Mouse (Mus musculus) erythroid progenitor cell, adult 5-6 weeks (primary cell): Measurements from ENCODE around the gene Lin7c. TPM values are rescaled to one million over a fixed set of nuclear protein-coding genes. Genes with fewer than 3 reads are reported as not detected.

Source experiments
- ATAC-seq: replicated peaks from 2 replicates; pipeline ENCODE4 v1.8.0; 2016; ENCODE audit warnings: moderate number of reproducible peaks, mild to moderate bottlenecking, moderate TSS enrichment, inconsistent platforms; ENCODE audit not compliant: poor library complexity, low FRiP score, severe bottlenecking
- total RNA-seq, 2 experiments: library from RNA; stranded (forward) in 1 of 2; stranded (reverse) in 1 of 2; fragments of 150-400 nt in 1 of 2; fragments of 186-747, 209-891 nt in 1 of 2; gene quantifications; 2 replicates each; pipeline versions ENCODE4 v1.2.3 to v1.2.4; 2015 to 2017; ENCODE audit warnings: low replicate concordance in 2 of 2

Gene Lin7c
- total RNA-seq, 2 experiments from 2014 or later, result 28.1 to 29.7 TPM

DNA sequence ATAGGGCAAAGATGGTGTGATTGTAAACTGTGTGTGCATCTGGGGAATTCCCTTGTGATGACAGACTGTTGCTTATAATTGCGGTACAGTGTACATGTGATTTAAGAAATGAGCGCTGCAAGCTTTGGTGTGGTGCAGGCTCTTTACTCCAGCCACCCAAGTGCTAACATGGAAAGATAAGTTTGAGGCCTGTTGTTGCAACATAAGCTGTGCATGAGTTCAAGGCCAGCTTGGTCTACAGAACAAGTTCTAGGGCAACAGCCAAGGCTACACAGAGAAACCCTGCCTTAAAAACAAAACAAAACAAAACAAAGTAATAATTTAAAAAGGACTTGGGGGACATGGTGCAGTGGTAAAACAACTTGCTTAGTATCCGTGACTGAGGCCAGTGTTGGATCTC lies 44.5 kb downstream of the Lin7c start:
- no peak for ATAC-seq

GRCm38 (mm10) chr2:109935754-109936409 lies 45.2 kb downstream of the Lin7c start:
- ATAC-seq, result no peak

DNA sequence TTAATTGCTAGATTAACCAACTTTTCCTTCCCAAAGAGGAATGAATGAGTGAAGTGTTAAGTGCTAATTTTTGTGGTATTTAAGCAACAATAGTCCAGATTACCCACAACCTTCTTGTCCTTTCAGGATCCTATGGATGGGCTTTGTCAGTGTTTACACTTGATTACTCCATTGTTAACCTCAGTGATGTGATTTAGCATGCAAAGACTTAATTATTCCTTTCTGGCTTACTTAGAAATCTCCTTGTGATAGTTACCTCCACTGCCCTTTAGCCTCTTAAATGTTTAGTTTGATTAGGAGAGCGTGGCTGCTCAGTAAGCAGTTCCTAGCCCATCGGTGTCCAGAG lies 45.7 kb downstream of the Lin7c start:
- ATAC-seq, result no peak

DNA sequence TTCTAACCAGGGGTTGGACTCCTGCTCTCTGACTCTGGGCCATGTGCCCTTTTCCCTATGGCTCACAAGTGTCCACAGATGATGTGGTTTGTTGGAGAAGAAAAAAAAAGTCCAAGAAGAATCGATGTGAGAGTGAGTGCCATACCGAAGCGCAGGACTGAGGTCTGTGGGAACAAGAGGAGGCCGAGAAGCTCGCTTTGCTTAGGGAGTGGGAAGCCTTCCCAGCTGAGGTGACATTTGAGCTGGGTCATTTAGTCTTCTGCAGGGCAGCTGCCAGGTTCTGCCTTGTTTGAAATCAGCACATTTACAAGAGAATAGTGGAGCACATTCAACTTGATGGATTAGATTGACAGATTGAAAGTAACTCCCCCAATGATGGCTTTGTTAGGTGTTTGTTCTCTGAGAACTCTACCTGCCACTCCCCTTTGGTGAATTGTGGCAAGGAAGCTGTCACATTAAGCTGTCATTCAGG lies 51.4 kb downstream of the Lin7c start:
- no peak for ATAC-seq

- no peak for ATAC-seq
Measured at GRCm38 (mm10) chr2:109942810-109943570, 52.3 kb downstream of the Lin7c start.

GRCm38 (mm10) chr2:109944995-109945394 lies 54.3 kb downstream of the Lin7c start:
- ATAC-seq, result no peak

- ATAC-seq, result no peak
Measured at GRCm38 (mm10) chr2:109945532-109945931, 54.9 kb downstream of the Lin7c start.

DNA sequence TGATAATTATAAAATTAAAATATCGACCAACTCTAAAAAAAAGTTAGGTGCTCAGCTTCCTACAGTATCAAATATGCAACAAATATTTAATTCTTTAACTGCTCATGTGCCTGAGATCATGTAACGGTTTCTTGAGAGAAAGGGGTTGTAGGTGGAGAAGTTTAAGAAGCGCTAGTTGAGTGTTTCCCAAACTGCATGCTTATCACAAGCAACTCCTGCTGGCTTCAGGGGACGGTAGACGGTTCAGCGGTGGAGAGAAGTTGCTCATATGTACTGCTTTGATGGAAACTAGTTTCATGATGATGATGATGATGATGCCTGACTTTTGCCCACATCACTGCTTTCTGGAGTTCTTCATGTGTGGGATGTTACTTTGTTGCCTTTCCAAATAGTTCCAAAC lies 55.8 kb downstream of the Lin7c start:
- ATAC-seq, result no peak

GRCm38 (mm10) chr2:109949519-109949918 lies 58.9 kb downstream of the Lin7c start:
- no peak for ATAC-seq

- no peak for ATAC-seq
Measured at GRCm38 (mm10) chr2:109950311-109950710, 59.7 kb downstream of the Lin7c start.

Other genes with a start within 250 kb of the Lin7c start
- gene Bdnf, start 216.2 kb upstream of the Lin7c start, total RNA-seq (2015; ENCODE audit: low replicate concordance), result not detected in 2 replicates
- gene Bdnf, start 216.2 kb upstream of the Lin7c start, total RNA-seq (2017; ENCODE audit: low replicate concordance), result not detected in 2 replicates
- gene Lgr4, start 26.8 kb downstream of the Lin7c start, total RNA-seq (2015; ENCODE audit: low replicate concordance), result not detected in 2 replicates
- gene Lgr4, start 26.8 kb downstream of the Lin7c start, total RNA-seq (2017; ENCODE audit: low replicate concordance), result 0.26 TPM in 1 of 2 replicates, not detected in the other
- 123 and 145 TPM in 2 replicates for gene Ccdc34, start 127.0 kb downstream of the Lin7c start, total RNA-seq (2015; ENCODE audit: low replicate concordance)
- 146 and 165 TPM in 2 replicates for gene Ccdc34, start 127.0 kb downstream of the Lin7c start, total RNA-seq (2017; ENCODE audit: low replicate concordance)